Mouse (Mus musculus): ENCODE data around the gene Bcl2l1. TPM values are rescaled to one million over a fixed set of nuclear protein-coding genes. Genes with fewer than 3 reads are reported as not detected.

Bcl2l1 gene
- polyA plus RNA-seq, 1 experiment from 2014 or later, result 85.9 TPM

- peaks cover 60% of the 10 kb centered on the region for H3K4me1 ChIP-seq (replicated peaks)
- peak within 1 kb of the TSS; percentile 92 for H3K9ac ChIP-seq
- peak within 1 kb of the TSS; percentile 95 for H3K27ac ChIP-seq (ENCODE audit: poor library complexity, severe bottlenecking)
- peak within 1 kb of the TSS; percentile 84 for H3K4me2 ChIP-seq
- H3K27me3 ChIP-seq (replicated peaks), result no peaks in the 10 kb centered on the region
- under 1% methylated on average over 28 of the region's 28 CpGs for WGBS
- H3K9me3 ChIP-seq (replicated peaks), result no peaks in the 10 kb centered on the region
- ATAC-seq (ENCODE audit: insufficient number of reproducible peaks, low FRiP score), result peak; percentile 85
- peak within 1 kb of the TSS; percentile 74 for H3K4me3 ChIP-seq
- no peaks in the 10 kb centered on the region for H3K36me3 ChIP-seq
Observed at GRCm38 (mm10) chr2:152736090-152736601, 95.4 kb downstream of the Bcl2l1 start, which contains the start of gene Id1. Gene Id1 (plus strand): TSS chr2:152736251.

- Histone ChIP-seq H3K27ac (ENCODE audit: poor library complexity, severe bottlenecking) (peak overlapping the region; percentile 95), H3K4me1 (replicated peaks) (peaks cover 57% of the 10 kb centered on the region), H3K27me3 (replicated peaks) (no peaks in the 10 kb centered on the region), H3K4me2 (peak overlapping the region; percentile 84), H3K9ac (peak overlapping the region; percentile 57), H3K36me3 (no peaks in the 10 kb centered on the region), H3K4me3 (peak overlapping the region; percentile 74), H3K9me3 (replicated peaks) (no peaks in the 10 kb centered on the region)
- peak; percentile 88 for ATAC-seq (ENCODE audit: insufficient number of reproducible peaks, low FRiP score)
- WGBS, result under 1% methylated on average over 27 of the region's 28 CpGs
Observed at GRCm38 (mm10) chr2:152734984-152735383, 96.5 kb downstream of the Bcl2l1 start.

- no peak for ATAC-seq (ENCODE audit: insufficient number of reproducible peaks, low FRiP score)
Observed at GRCm38 (mm10) chr2:152734501-152734900, 97.0 kb downstream of the Bcl2l1 start.

GRCm38 (mm10) chr2:152733201-152733600 is 98.3 kb downstream of the Bcl2l1 start:
- Histone ChIP-seq H3K4me1 (replicated peaks) (peaks cover 56% of the 10 kb centered on the region), H3K9ac (no peak overlapping the region), H3K4me3 (no peak overlapping the region), H3K4me2 (no peak overlapping the region), H3K27me3 (replicated peaks) (no peaks in the 10 kb centered on the region), H3K36me3 (no peaks in the 10 kb centered on the region), H3K9me3 (replicated peaks) (no peaks in the 10 kb centered on the region), H3K27ac (ENCODE audit: poor library complexity, severe bottlenecking) (no peak overlapping the region)
- WGBS, result 91% methylated on average over 2 of the region's 2 CpGs
- no peak for ATAC-seq (ENCODE audit: insufficient number of reproducible peaks, low FRiP score)

More at GRCm38 (mm10) chr2:152734501-152734900, 97.0 kb downstream of the Bcl2l1 start:
- H3K9ac ChIP-seq, result peak overlapping the region; percentile 57
- peak overlapping the region; percentile 74 for H3K4me3 ChIP-seq
- no peaks in the 10 kb centered on the region for H3K27me3 ChIP-seq (replicated peaks)
- peaks cover 57% of the 10 kb centered on the region for H3K4me1 ChIP-seq (replicated peaks)
- H3K4me2 ChIP-seq, result peak overlapping the region; percentile 84
- H3K36me3 ChIP-seq, result no peaks in the 10 kb centered on the region
- WGBS, result 16% methylated on average over 10 of the region's 10 CpGs
- no peaks in the 10 kb centered on the region for H3K9me3 ChIP-seq (replicated peaks)
- peak overlapping the region; percentile 95 for H3K27ac ChIP-seq (ENCODE audit: poor library complexity, severe bottlenecking)

Small RNAs within 50 kb of the gene (microRNA-seq; reads per million reads assigned to microRNA genes)
- gene Gm23802 (not detected), gene Mir5622 (1.4 reads per million)

Other genes starting within 250 kb of the Bcl2l1 start
- not detected in 2 replicates for gene Defb45, start 232.3 kb downstream of the Bcl2l1 start, polyA plus RNA-seq (2016; fragmentation: Nextera tagmentation; extraction: Ambion mirVana)
- gene Defb36, start 227.4 kb downstream of the Bcl2l1 start, polyA plus RNA-seq (2016; fragmentation: Nextera tagmentation; extraction: Ambion mirVana), result not detected in 2 replicates
- gene Defb25, start 208.7 kb downstream of the Bcl2l1 start, polyA plus RNA-seq (2016; fragmentation: Nextera tagmentation; extraction: Ambion mirVana), result not detected in 2 replicates
- gene Rem1, start 204.8 kb downstream of the Bcl2l1 start, polyA plus RNA-seq (2016; fragmentation: Nextera tagmentation; extraction: Ambion mirVana), result 9.5 and 10.1 TPM in 2 replicates
- 87.5 and 91.9 TPM in 2 replicates for gene H13, start 162.3 kb downstream of the Bcl2l1 start, polyA plus RNA-seq (2016; fragmentation: Nextera tagmentation; extraction: Ambion mirVana)
- 23.1 and 25.2 TPM in 2 replicates for gene Mcts2, start 144.7 kb downstream of the Bcl2l1 start, polyA plus RNA-seq (2016; fragmentation: Nextera tagmentation; extraction: Ambion mirVana)
- gene Id1, start 95.5 kb downstream of the Bcl2l1 start, polyA plus RNA-seq (2016; fragmentation: Nextera tagmentation; extraction: Ambion mirVana), result 87.7 and 90.9 TPM in 2 replicates
- gene Cox4i2, start 77.6 kb downstream of the Bcl2l1 start, polyA plus RNA-seq (2016; fragmentation: Nextera tagmentation; extraction: Ambion mirVana), result 18.9 and 20.8 TPM in 2 replicates
- 65.6 and 74.1 TPM in 2 replicates for gene Tpx2, start 16.2 kb upstream of the Bcl2l1 start, polyA plus RNA-seq (2016; fragmentation: Nextera tagmentation; extraction: Ambion mirVana)
- gene Mylk2, start 79.6 kb upstream of the Bcl2l1 start, polyA plus RNA-seq (2016; fragmentation: Nextera tagmentation; extraction: Ambion mirVana), result 0.05 and 0.12 TPM in 2 replicates
- gene Foxs1, start 101.5 kb upstream of the Bcl2l1 start, polyA plus RNA-seq (2016; fragmentation: Nextera tagmentation; extraction: Ambion mirVana), result 0.86 and 1.1 TPM in 2 replicates
- 0.10 TPM in 1 of 2 replicates, not detected in the other for gene Dusp15, start 120.0 kb upstream of the Bcl2l1 start, polyA plus RNA-seq (2016; fragmentation: Nextera tagmentation; extraction: Ambion mirVana)
- gene Ttll9, start 130.8 kb upstream of the Bcl2l1 start, polyA plus RNA-seq (2016; fragmentation: Nextera tagmentation; extraction: Ambion mirVana), result 0.24 and 0.38 TPM in 2 replicates
- 94.3 and 96.7 TPM in 2 replicates for gene Pdrg1, start 183.7 kb upstream of the Bcl2l1 start, polyA plus RNA-seq (2016; fragmentation: Nextera tagmentation; extraction: Ambion mirVana)
- gene Xkr7, start 200.1 kb upstream of the Bcl2l1 start, polyA plus RNA-seq (2016; fragmentation: Nextera tagmentation; extraction: Ambion mirVana), result not detected in 2 replicates
- 7.9 and 8.7 TPM in 2 replicates for gene Ccm2l, start 234.2 kb upstream of the Bcl2l1 start, polyA plus RNA-seq (2016; fragmentation: Nextera tagmentation; extraction: Ambion mirVana)